Mouse (Mus musculus) midbrain, embryonic 13.5 days (tissue): ENCODE results near the gene B9d1. TPM values are rescaled to one million over a fixed set of nuclear protein-coding genes. Genes with fewer than 3 reads are reported as not detected.

Source experiments
- ATAC-seq: fragments of 200-750 bp; cut with Nextera tagmentation; 2 replicates; pipeline ENCODE4 v1.8.0; 2017; ENCODE audit warnings: mild to moderate bottlenecking, moderate TSS enrichment, moderate library complexity
- H3K27ac ChIP-seq: fragments of 300-500 bp; sonication (generic); 2 replicates; pipeline ENCODE4 v1.5.1; 2015; ENCODE audit warnings: inconsistent platforms, mild to moderate bottlenecking, moderate library complexity
- H3K27me3 ChIP-seq: fragments of 300-500 bp; sonication (generic); 2 replicates; pipeline ENCODE4 v1.6.1; 2015; ENCODE audit warnings: mild to moderate bottlenecking, inconsistent platforms
- H3K36me3 ChIP-seq: fragments of 300-500 bp; sonication (generic); 2 replicates; pipeline ENCODE4 v1.6.1; 2015; ENCODE audit warnings: mild to moderate bottlenecking, inconsistent platforms
- H3K4me1 ChIP-seq: fragments of 300-500 bp; sonication (generic); replicated peaks from 2 replicates; pipeline ENCODE4 v1.6.1; 2015; ENCODE audit warnings: inconsistent platforms
- H3K4me2 ChIP-seq: fragments of 300-500 bp; sonication (generic); replicated peaks from 2 replicates; pipeline ENCODE4 v1.6.1; 2015; ENCODE audit warnings: moderate library complexity, mild to moderate bottlenecking, inconsistent platforms
- H3K4me3 ChIP-seq: fragments of 300-500 bp; sonication (generic); replicated peaks from 2 replicates; pipeline ENCODE4 v1.5.1; 2015; ENCODE audit warnings: mild to moderate bottlenecking, inconsistent platforms
- H3K9ac ChIP-seq: fragments of 300-500 bp; sonication (generic); replicated peaks from 2 replicates; pipeline ENCODE4 v1.6.1; 2015; ENCODE audit warnings: mild to moderate bottlenecking, inconsistent platforms
- H3K9me3 ChIP-seq: fragments of 300-500 bp; sonication (generic); 2 replicates; pipeline ENCODE4 v1.6.1; 2016; ENCODE audit warnings: mild to moderate bottlenecking, inconsistent platforms
- WGBS: fragments of 180-500 bp; shearing (Covaris S2); methylation state at CpG from one replicate; pipeline ENCODE4 v1.1.7; 2015; 5-methylcytosine and 5-hydroxymethylcytosine counted together
- polyA plus RNA-seq: library from polyadenylated mRNA; unstranded; fragments of >200 nt; fragmentation: Nextera tagmentation; extraction: Ambion mirVana; gene quantifications from 2 replicates; pipeline ENCODE4 v1.2.1, GENCODE M21; 2015

Gene B9d1
- polyA plus RNA-seq, 1 experiment from 2014 or later: 40.8 TPM

GRCm38 (mm10) chr11:61492749-61493401 is 12.1 kb upstream of the B9d1 start:
- Histone ChIP-seq H3K4me3 (peak overlapping the region; percentile 94), H3K4me1 (peaks cover 45% of the 10 kb centered on the region), H3K27me3 (no peaks in the 10 kb centered on the region; the same call in 1 of the 2 replicates), H3K27ac (peak overlapping the region; percentile 92; the same call in 1 of the 2 replicates), H3K9ac (peak overlapping the region; percentile 93), H3K9me3 (no peaks in the 10 kb centered on the region), H3K4me2 (peak overlapping the region; percentile 88), H3K36me3 (peaks cover 49% of the 10 kb centered on the region)
- WGBS: 79% methylated on average over 12 of the region's 12 CpGs
- ATAC-seq: no peak

- under 1% methylated on average over 48 of the region's 50 CpGs for WGBS
- Histone ChIP-seq H3K4me3 (peak overlapping the region; percentile 94), H3K36me3 (peaks cover 41% of the 10 kb centered on the region), H3K4me2 (peak overlapping the region; percentile 88), H3K4me1 (peaks cover 41% of the 10 kb centered on the region), H3K9me3 (no peaks in the 10 kb centered on the region), H3K9ac (peak overlapping the region; percentile 93), H3K27me3 (no peaks in the 10 kb centered on the region; the same call in 1 of the 2 replicates), H3K27ac (peak overlapping the region; percentile 92)
- peak; percentile 82 for ATAC-seq
These were observed 11.3 kb upstream of the B9d1 start for GRCm38 (mm10) chr11:61493525-61494128.

- peak within 1 kb of the TSS; percentile 92 for H3K27ac ChIP-seq
- H3K9me3 ChIP-seq: no peaks in the 10 kb centered on the region
- no peaks in the 10 kb centered on the region; the same call in 1 of the 2 replicates for H3K27me3 ChIP-seq
- H3K4me2 ChIP-seq: peak within 1 kb of the TSS; percentile 88
- peak within 1 kb of the TSS; percentile 94 for H3K4me3 ChIP-seq
- H3K9ac ChIP-seq: peak within 1 kb of the TSS; percentile 93
- ATAC-seq: peak; percentile 98
- H3K4me1 ChIP-seq: peaks cover 36% of the 10 kb centered on the region
- peaks cover 34% of the 10 kb centered on the region for H3K36me3 ChIP-seq
- WGBS: under 1% methylated on average over 62 of the region's 62 CpGs
These were observed 10.6 kb upstream of the B9d1 start, which contains the start of gene Mapk7 for GRCm38 (mm10) chr11:61494129-61494997. Gene Mapk7 (minus strand): TSS chr11:61494406.

GRCm38 (mm10) chr11:61495528-61495927 is 9.4 kb upstream of the B9d1 start:
- WGBS: 93% methylated on average over 2 of the region's 2 CpGs
- ATAC-seq: no peak

GRCm38 (mm10) chr11:61497490-61497889 is 7.5 kb upstream of the B9d1 start:
- H3K9ac ChIP-seq: no peak overlapping the region
- no peak overlapping the region for H3K4me3 ChIP-seq
- H3K4me1 ChIP-seq: peaks cover 10% of the 10 kb centered on the region
- no peaks in the 10 kb centered on the region for H3K9me3 ChIP-seq
- peaks cover 4% of the 10 kb centered on the region; the same call in 1 of the 2 replicates for H3K36me3 ChIP-seq
- no peak for ATAC-seq
- 84% methylated on average over 1 of the region's 1 CpGs for WGBS
- H3K4me2 ChIP-seq: no peak overlapping the region
- H3K27me3 ChIP-seq: no peaks in the 10 kb centered on the region; the same call in 1 of the 2 replicates
- H3K27ac ChIP-seq: no peak overlapping the region

More at GRCm38 (mm10) chr11:61495528-61495927, 9.4 kb upstream of the B9d1 start:
- H3K4me3 ChIP-seq: no peak overlapping the region
- no peak overlapping the region for H3K4me2 ChIP-seq
- H3K27me3 ChIP-seq: no peaks in the 10 kb centered on the region; the same call in 1 of the 2 replicates
- no peak overlapping the region for H3K27ac ChIP-seq
- peaks cover 26% of the 10 kb centered on the region for H3K4me1 ChIP-seq
- H3K36me3 ChIP-seq: peaks cover 22% of the 10 kb centered on the region
- no peaks in the 10 kb centered on the region for H3K9me3 ChIP-seq
- no peak overlapping the region for H3K9ac ChIP-seq

GRCm38 (mm10) chr11:61498736-61499504 is 6.0 kb upstream of the B9d1 start:
- 85% methylated on average over 6 of the region's 6 CpGs for WGBS
- Histone ChIP-seq H3K27me3 (no peaks in the 10 kb centered on the region; the same call in 1 of the 2 replicates), H3K36me3 (no peaks in the 10 kb centered on the region), H3K9me3 (no peaks in the 10 kb centered on the region), H3K27ac (no peak overlapping the region), H3K4me2 (no peak overlapping the region), H3K4me3 (no peak overlapping the region), H3K9ac (no peak overlapping the region), H3K4me1 (peaks cover 1% of the 10 kb centered on the region)
- no peak for ATAC-seq

- no peak for ATAC-seq
- H3K4me3 ChIP-seq: no peak overlapping the region; the same call in 1 of the 2 replicates
- H3K27ac ChIP-seq: peak overlapping the region; percentile 88
- H3K9ac ChIP-seq: peak overlapping the region; percentile 84
- no peaks in the 10 kb centered on the region; the same call in 1 of the 2 replicates for H3K36me3 ChIP-seq
- peak overlapping the region; percentile 75 for H3K4me2 ChIP-seq
- no peaks in the 10 kb centered on the region for H3K9me3 ChIP-seq
- peaks cover 22% of the 10 kb centered on the region for H3K4me1 ChIP-seq
- H3K27me3 ChIP-seq: no peaks in the 10 kb centered on the region
- 81% methylated on average over 8 of the region's 8 CpGs for WGBS
These were observed 1.0 kb upstream of the B9d1 start for GRCm38 (mm10) chr11:61503933-61504332.

GRCm38 (mm10) chr11:61514953-61515352 is 10.0 kb downstream of the B9d1 start:
- H3K4me3 ChIP-seq: no peak overlapping the region
- no peak for ATAC-seq
- no peak overlapping the region for H3K27ac ChIP-seq
- 0 out of 2 replicates have a peak, but pooled peaks cover 5% of the 10 kb centered on the region for H3K4me1 ChIP-seq
- WGBS: 32% methylated on average over 3 of the region's 3 CpGs
- no peaks in the 10 kb centered on the region for H3K9me3 ChIP-seq
- H3K36me3 ChIP-seq: peaks cover 76% of the 10 kb centered on the region
- H3K4me2 ChIP-seq: no peak overlapping the region
- H3K27me3 ChIP-seq: no peaks in the 10 kb centered on the region
- H3K9ac ChIP-seq: no peak overlapping the region

- peaks cover 79% of the 10 kb centered on the region for H3K36me3 ChIP-seq
- WGBS: 84% methylated on average over 1 of the region's 1 CpGs
- no peak for ATAC-seq
These were observed 13.0 kb downstream of the B9d1 start for GRCm38 (mm10) chr11:61517971-61518370.

GRCm38 (mm10) chr11:61518871-61519270 is 13.9 kb downstream of the B9d1 start:
- H3K4me3 ChIP-seq: no peak overlapping the region
- WGBS: 95% methylated on average over 3 of the region's 3 CpGs
- H3K27me3 ChIP-seq: no peaks in the 10 kb centered on the region
- peaks cover 76% of the 10 kb centered on the region for H3K36me3 ChIP-seq
- H3K27ac ChIP-seq: no peak overlapping the region
- H3K4me1 ChIP-seq: no peaks in the 10 kb centered on the region
- ATAC-seq: no peak
- H3K4me2 ChIP-seq: no peak overlapping the region
- H3K9ac ChIP-seq: no peak overlapping the region
- no peaks in the 10 kb centered on the region for H3K9me3 ChIP-seq

More at GRCm38 (mm10) chr11:61517971-61518370, 13.0 kb downstream of the B9d1 start:
- no peak overlapping the region for H3K9ac ChIP-seq
- H3K4me3 ChIP-seq: no peak overlapping the region
- H3K9me3 ChIP-seq: no peaks in the 10 kb centered on the region
- no peaks in the 10 kb centered on the region for H3K27me3 ChIP-seq
- no peak overlapping the region for H3K4me2 ChIP-seq
- no peak overlapping the region for H3K27ac ChIP-seq
- no peaks in the 10 kb centered on the region for H3K4me1 ChIP-seq

- Histone ChIP-seq H3K4me3 (no peak overlapping the region), H3K36me3 (peaks cover 71% of the 10 kb centered on the region), H3K9me3 (no peaks in the 10 kb centered on the region), H3K27me3 (no peaks in the 10 kb centered on the region), H3K4me1 (no peaks in the 10 kb centered on the region), H3K9ac (no peak overlapping the region), H3K4me2 (no peak overlapping the region), H3K27ac (no peak overlapping the region)
- 89% methylated on average over 3 of the region's 3 CpGs for WGBS
- no peak for ATAC-seq
These were observed 14.7 kb downstream of the B9d1 start for GRCm38 (mm10) chr11:61519484-61520107.
